Mouse (Mus musculus): Measurements from ENCODE around the gene Zg16. TPM values are rescaled to one million over a fixed set of nuclear protein-coding genes. Genes with fewer than 3 reads are reported as not detected.
"Not testable (repeated sequence)": the region's sequence is repeated elsewhere in the genome, so short reads cannot be mapped to it uniquely, and the experiment has no call there.

Zg16 gene
- polyA plus RNA-seq, 1 experiment from 2014 or later = not detected

- ATAC-seq = no peak
- Histone ChIP-seq H3K4me2 (replicated peaks) (no peak overlapping the region), H3K36me3 (no peaks in the 10 kb centered on the region), H3K9ac (replicated peaks) (no peak overlapping the region), H3K27me3 (no peaks in the 10 kb centered on the region), H3K4me1 (replicated peaks) (peaks cover 4% of the 10 kb centered on the region), H3K4me3 (replicated peaks) (no peak overlapping the region), H3K9me3 (no peaks in the 10 kb centered on the region), H3K27ac (no peak overlapping the region)
- 89% methylated on average over 4 of the region's 4 CpGs for WGBS
These were observed 12.4 kb upstream of the Zg16 start for GRCm38 (mm10) chr7:127099528-127099927.

GRCm38 (mm10) chr7:127098950-127099349 is 11.8 kb upstream of the Zg16 start:
- no peaks in the 10 kb centered on the region for H3K9me3 ChIP-seq
- H3K4me1 ChIP-seq (replicated peaks) = no peaks in the 10 kb centered on the region
- no peak for ATAC-seq
- no peak overlapping the region for H3K4me2 ChIP-seq (replicated peaks)
- no peak overlapping the region for H3K9ac ChIP-seq (replicated peaks)
- WGBS = 92% methylated on average over 4 of the region's 4 CpGs
- H3K36me3 ChIP-seq = no peaks in the 10 kb centered on the region
- H3K27ac ChIP-seq = no peak overlapping the region
- H3K4me3 ChIP-seq (replicated peaks) = no peak overlapping the region
- H3K27me3 ChIP-seq = no peaks in the 10 kb centered on the region

GRCm38 (mm10) chr7:127098521-127098920 is 11.4 kb upstream of the Zg16 start:
- Histone ChIP-seq H3K9ac (replicated peaks) (no peak overlapping the region), H3K27me3 (no peaks in the 10 kb centered on the region), H3K4me3 (replicated peaks) (no peak overlapping the region), H3K27ac (no peak overlapping the region), H3K4me1 (replicated peaks) (no peaks in the 10 kb centered on the region), H3K36me3 (no peaks in the 10 kb centered on the region), H3K4me2 (replicated peaks) (no peak overlapping the region), H3K9me3 (no peaks in the 10 kb centered on the region)
- ATAC-seq = no peak
- 87% methylated on average over 5 of the region's 5 CpGs for WGBS

DNA sequence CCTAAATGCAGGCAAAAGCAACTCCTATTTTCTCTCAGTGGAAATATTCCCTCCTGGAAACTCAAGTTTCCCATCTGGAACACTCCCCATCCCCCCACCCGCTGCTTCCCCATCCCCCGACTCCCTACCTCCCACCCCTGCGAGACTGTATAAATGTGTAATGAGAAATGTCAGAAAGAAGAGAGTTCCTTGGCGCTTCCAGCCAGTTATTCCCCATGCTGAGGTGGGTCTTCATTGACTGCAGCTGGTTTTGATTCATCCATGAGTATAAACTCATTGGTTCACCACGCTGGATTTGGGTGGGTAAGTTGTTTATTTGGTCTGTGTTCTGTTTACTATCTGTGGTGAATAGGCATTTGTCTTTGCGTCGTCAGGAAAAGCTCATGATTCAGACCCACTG is 9.3 kb upstream of the Zg16 start:
- H3K27me3 ChIP-seq = no peaks in the 10 kb centered on the region
- no peak for ATAC-seq
- H3K9me3 ChIP-seq = no peaks in the 10 kb centered on the region
- H3K36me3 ChIP-seq = no peaks in the 10 kb centered on the region
- 75% methylated on average over 7 of the region's 7 CpGs for WGBS
- no peak overlapping the region for H3K4me2 ChIP-seq (replicated peaks)
- H3K4me1 ChIP-seq (replicated peaks) = no peaks in the 10 kb centered on the region
- H3K4me3 ChIP-seq (replicated peaks) = no peak overlapping the region
- H3K27ac ChIP-seq = no peak overlapping the region
- H3K9ac ChIP-seq (replicated peaks) = no peak overlapping the region

DNA sequence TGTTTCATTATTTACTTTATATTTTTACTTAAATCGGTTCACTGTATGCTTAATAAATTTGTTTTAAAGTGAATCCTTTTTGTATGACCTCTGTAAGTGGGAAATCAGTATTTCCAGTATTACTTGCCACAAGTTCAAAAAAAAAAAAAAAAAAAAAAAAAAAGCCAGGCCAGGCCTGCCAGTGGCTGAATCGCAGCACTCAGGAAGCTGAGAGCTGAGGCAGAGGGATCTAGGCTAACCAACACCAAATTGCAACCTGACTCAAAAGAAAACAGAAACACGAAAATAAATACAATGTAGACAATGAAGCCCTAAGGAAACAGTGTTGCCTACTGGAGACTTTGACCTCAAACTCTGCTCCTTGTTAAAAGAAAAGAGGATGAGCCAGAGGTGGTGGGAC is 6.8 kb upstream of the Zg16 start:
- H3K4me2 ChIP-seq (replicated peaks) = no peak overlapping the region
- no peak overlapping the region for H3K4me3 ChIP-seq (replicated peaks)
- H3K36me3 ChIP-seq = no peaks in the 10 kb centered on the region
- no peak for ATAC-seq
- H3K9ac ChIP-seq (replicated peaks) = no peak overlapping the region
- H3K27ac ChIP-seq = no peak overlapping the region
- H3K9me3 ChIP-seq = no peaks in the 10 kb centered on the region
- WGBS = 88% methylated on average over 3 of the region's 3 CpGs
- no peaks in the 10 kb centered on the region for H3K27me3 ChIP-seq
- peaks cover 6% of the 10 kb centered on the region for H3K4me1 ChIP-seq (replicated peaks)

GRCm38 (mm10) chr7:127091114-127091896 is 4.2 kb upstream of the Zg16 start, which contains the start of gene AI467606:
Gene AI467606 (plus strand): TSS chr7:127091359.
- ATAC-seq = no peak
- peaks cover 9% of the 10 kb centered on the region for H3K4me1 ChIP-seq (replicated peaks)
- no peaks in the 10 kb centered on the region for H3K9me3 ChIP-seq
- H3K36me3 ChIP-seq = no peaks in the 10 kb centered on the region
- H3K4me2 ChIP-seq (replicated peaks) = no peak within 1 kb of the TSS
- no peaks in the 10 kb centered on the region for H3K27me3 ChIP-seq
- no peak within 1 kb of the TSS for H3K27ac ChIP-seq
- H3K4me3 ChIP-seq (replicated peaks) = no peak within 1 kb of the TSS
- H3K9ac ChIP-seq (replicated peaks) = 0 out of 2 replicates have a peak within 1 kb of the TSS, but pooled peaks have one; percentile 10
- WGBS = 77% methylated on average over 16 of the region's 16 CpGs

DNA sequence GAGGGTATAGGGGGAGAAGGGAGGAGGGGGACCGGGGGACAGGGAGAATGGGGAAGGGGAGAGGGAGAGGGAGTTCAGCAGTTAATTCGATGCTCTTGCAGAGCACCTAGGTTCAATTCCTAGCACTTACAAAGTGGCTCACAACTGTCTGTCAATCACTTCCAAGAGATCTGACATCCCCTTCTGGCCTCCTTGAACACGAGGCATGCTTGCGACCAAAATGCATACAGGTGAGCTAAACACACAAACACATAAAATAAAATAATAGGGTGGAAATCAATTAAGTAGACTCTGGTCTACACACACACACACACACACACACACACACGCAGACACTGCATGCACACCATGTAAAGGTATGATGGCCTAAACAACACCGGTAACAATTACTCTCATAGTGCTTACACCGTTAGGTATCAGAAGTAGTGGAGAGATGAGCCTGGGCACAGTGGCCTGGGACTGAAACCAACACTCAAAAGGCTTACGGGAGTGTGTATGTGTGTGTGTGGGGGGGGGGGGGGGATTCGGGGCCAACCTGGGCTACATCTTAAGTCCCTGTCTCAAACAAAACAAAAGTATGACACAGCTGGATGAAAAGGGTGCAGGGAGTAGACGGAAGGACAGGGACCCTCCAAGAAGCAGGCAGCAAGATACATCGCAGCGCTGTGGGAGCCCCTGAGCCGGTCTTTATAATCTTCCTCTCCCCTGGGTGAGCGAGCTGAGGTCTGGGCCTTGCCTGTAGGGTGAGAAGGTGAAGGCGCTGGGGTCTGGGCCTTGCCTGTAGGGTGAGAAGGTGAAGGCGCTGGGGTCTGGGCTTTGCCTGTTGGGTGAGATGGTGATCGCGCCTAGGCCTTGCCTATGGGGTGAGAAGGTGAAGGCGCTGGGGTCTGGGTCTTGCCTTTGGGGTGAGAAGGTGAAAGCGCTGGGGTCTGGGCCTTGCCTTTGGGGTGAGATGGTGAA is 3.3 kb upstream of the Zg16 start:
- no peaks in the 10 kb centered on the region for H3K9me3 ChIP-seq

GRCm38 (mm10) chr7:127088901-127089845 is 2.0 kb upstream of the Zg16 start:
- 22% methylated on average over 27 of the region's 27 CpGs for WGBS
- H3K36me3 ChIP-seq = no peaks in the 10 kb centered on the region
- H3K4me2 ChIP-seq (replicated peaks) = peak overlapping the region; percentile 47
- no peak overlapping the region for H3K27ac ChIP-seq
- H3K9ac ChIP-seq (replicated peaks) = peak overlapping the region; percentile 53; the same call in 1 of the 2 replicates
- no peaks in the 10 kb centered on the region for H3K27me3 ChIP-seq
- H3K4me3 ChIP-seq (replicated peaks) = peak overlapping the region; percentile 21
- no peak for ATAC-seq
- H3K9me3 ChIP-seq = no peaks in the 10 kb centered on the region
- peaks cover 9% of the 10 kb centered on the region for H3K4me1 ChIP-seq (replicated peaks)

More for the DNA sequence above, 3.3 kb upstream of the Zg16 start:
- H3K4me2 ChIP-seq (replicated peaks) = no peak overlapping the region
- H3K9ac ChIP-seq (replicated peaks) = no peak overlapping the region
- no peak overlapping the region for H3K4me3 ChIP-seq (replicated peaks)
- H3K36me3 ChIP-seq = no peaks in the 10 kb centered on the region
- 83% methylated on average over 20 of the region's 20 CpGs for WGBS
- H3K4me1 ChIP-seq (replicated peaks) = peaks cover 9% of the 10 kb centered on the region
- no peak for ATAC-seq
- H3K27ac ChIP-seq = no peak overlapping the region
- H3K27me3 ChIP-seq = no peaks in the 10 kb centered on the region

DNA sequence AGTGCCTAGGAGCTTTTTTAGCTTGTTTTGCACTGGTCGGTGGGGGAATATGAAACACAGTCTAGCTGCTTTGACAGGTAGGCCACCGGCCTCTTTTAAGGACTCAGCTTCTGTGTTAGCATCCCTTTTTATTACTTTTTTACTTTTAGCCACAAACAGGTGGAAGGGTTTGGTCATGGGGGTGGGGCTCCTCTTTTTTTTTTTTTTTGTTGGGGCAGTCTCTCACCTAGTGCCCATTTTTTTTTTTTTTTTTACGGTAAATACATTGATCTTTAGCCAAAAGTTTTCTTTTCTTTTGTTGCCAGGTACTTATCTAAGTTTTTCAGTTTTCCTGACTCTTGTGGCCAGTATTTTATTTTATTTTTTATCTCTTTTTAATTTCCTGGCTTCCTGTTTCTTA is 955 bp upstream of the Zg16 start:
- Histone ChIP-seq H3K4me2 (replicated peaks) (no peak overlapping the region), H3K9me3 (no peaks in the 10 kb centered on the region), H3K4me1 (replicated peaks) (peaks cover 9% of the 10 kb centered on the region), H3K36me3 (no peaks in the 10 kb centered on the region), H3K27me3 (no peaks in the 10 kb centered on the region), H3K9ac (replicated peaks) (no peak overlapping the region), H3K27ac (no peak overlapping the region), H3K4me3 (replicated peaks) (no peak overlapping the region)
- no peak for ATAC-seq
- 92% methylated on average over 3 of the region's 3 CpGs for WGBS

- H3K9ac ChIP-seq (replicated peaks); H3K4me2 ChIP-seq (replicated peaks); H3K4me1 ChIP-seq (replicated peaks); ATAC-seq; H3K27ac ChIP-seq; H3K4me3 ChIP-seq (replicated peaks); H3K27me3 ChIP-seq; H3K9me3 ChIP-seq; H3K36me3 ChIP-seq: not testable (repeated sequence)
- WGBS = 81% methylated on average over 6 of the region's 6 CpGs
These were observed 1.4 kb downstream of the Zg16 start for GRCm38 (mm10) chr7:127085751-127086150.

DNA sequence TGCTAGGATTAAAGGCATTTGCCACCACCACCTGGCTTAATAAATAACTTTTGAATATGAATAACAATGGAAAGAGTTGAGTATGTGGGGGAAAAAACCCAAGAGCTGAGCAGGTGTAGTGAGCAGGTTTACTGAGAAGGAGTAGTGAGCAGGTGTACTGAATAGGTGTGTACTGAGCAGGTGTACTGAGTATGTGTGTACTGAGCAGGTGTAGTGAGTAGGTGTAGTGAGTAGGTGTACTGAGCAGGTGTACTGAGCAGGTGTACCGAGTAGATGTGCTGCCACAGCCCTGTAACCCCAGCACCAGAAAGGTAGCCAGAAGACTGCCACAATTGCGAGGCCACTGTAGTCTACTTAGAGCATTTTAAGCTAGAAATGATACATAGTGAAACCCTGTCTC is 2.3 kb downstream of the Zg16 start:
- WGBS = 85% methylated on average over 2 of the region's 2 CpGs
- Histone ChIP-seq H3K4me3 (replicated peaks) (no peak overlapping the region), H3K4me1 (replicated peaks) (peaks cover 9% of the 10 kb centered on the region), H3K9ac (replicated peaks) (no peak overlapping the region), H3K4me2 (replicated peaks) (no peak overlapping the region), H3K27me3 (no peaks in the 10 kb centered on the region), H3K9me3 (no peaks in the 10 kb centered on the region), H3K36me3 (no peaks in the 10 kb centered on the region), H3K27ac (no peak overlapping the region)
- ATAC-seq = no peak

All from midbrain, embryonic 13.5 days (tissue).